Mouse (Mus musculus) cortical plate, adult 2 months (tissue): ENCODE data around the gene Gp2.

Experiments
- CTCF ChIP-seq: fragments of 200-500 bp; IDR thresholded peaks from 2 replicates; pipeline ENCODE4 v1.5.1; 2011; ENCODE audit warnings: mild to moderate bottlenecking, control low read depth, low read length; ENCODE audit not compliant: insufficient read depth; ENCODE audit errors: extremely low read depth
- POLR2A ChIP-seq: fragments of 200-500 bp; IDR thresholded peaks from 2 replicates; pipeline ENCODE4 v1.6.1; 2011; ENCODE audit warnings: mild to moderate bottlenecking, low read length, control low read depth; ENCODE audit not compliant: insufficient read depth; ENCODE audit errors: extremely low read depth

DNA sequence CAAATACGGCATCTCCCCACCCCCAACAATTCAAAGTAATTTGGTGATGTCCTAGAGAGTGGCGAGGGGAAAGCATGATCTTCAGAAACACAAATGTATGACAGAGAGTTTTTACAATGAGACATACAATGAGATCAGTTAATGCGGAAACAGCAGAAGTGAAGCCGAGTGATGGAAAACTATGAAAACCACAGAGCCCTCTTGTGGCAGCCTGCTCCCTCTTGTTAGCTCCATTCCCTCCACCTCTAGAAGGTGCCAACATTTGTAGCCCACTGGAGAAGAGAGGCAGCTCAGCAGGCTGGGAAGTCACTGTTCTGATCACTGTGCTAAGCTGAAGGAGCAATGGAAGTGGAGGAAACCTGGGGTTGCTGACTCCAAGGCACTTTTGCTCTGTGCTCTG, 15.2 kb downstream of the Gp2 start:
- peak; percentile 44 for TF ChIP-seq CTCF
- TF ChIP-seq POLR2A = no peak
